22 mouse cellular contexts compared by ENCODE assay signal in genomic region chr1:191402506-191402905, GRCm38 (mm10). TPM values are rescaled to one million over a fixed set of nuclear protein-coding genes. Genes with fewer than 3 reads are reported as not detected.
DNase-seq lines count a peak whose midpoint lies in the region; ATAC-seq and TF ChIP-seq lines count a peak whose summit lies in the region.
"Had no signal": no experiment of that assay in that cellular context is flagged by ENCODE, and none has a peak within 500 bp of the region (broad histone marks: within the 10 kb centered on the region; RNA-seq: fewer than 3 reads in every experiment).

No protein-coding gene starts in this region.

- no peak for TF ChIP-seq CTCF in intestine, postnatal 0 days (IDR thresholded peaks at IDR 0.05; ENCODE audit: low read depth)

- WGBS in intestine, embryonic 14.5 days = 30% methylated on average over 7 of the region's 7 CpGs
- 52% methylated on average over 7 of the region's 7 CpGs for WGBS in intestine, postnatal 0 days
- 49% methylated on average over 7 of the region's 7 CpGs for WGBS in midbrain, embryonic 15.5 days

- H3K27ac ChIP-seq in intestine, embryonic 14.5 days (ENCODE audit: low read depth) = no peak overlapping the region
- no peak overlapping the region for H3K27ac ChIP-seq in intestine, postnatal 0 days (ENCODE audit: low read depth, low read length)
- no peak overlapping the region for H3K27ac ChIP-seq in midbrain, embryonic 15.5 days
- H3K27ac ChIP-seq: forebrain, embryonic 13.5 days; hindbrain, embryonic 13.5 days; left cerebral cortex, adult 2 months; limb, embryonic 12.5 days; midbrain, embryonic 12.5 days; stomach, embryonic 15.5 days had no signal

- no peak overlapping the region for H3K9ac ChIP-seq in intestine, embryonic 14.5 days (ENCODE audit: low read length)
- no peak overlapping the region for H3K9ac ChIP-seq in intestine, postnatal 0 days (ENCODE audit: low read depth, low read length)
- H3K9ac ChIP-seq in midbrain, embryonic 15.5 days = no peak overlapping the region
- H3K9ac ChIP-seq: forebrain, embryonic 13.5 days; hindbrain, embryonic 13.5 days; limb, embryonic 12.5 days; midbrain, embryonic 12.5 days; stomach, embryonic 15.5 days had no signal

- peak; percentile 51 for DNase-seq in intestine, embryonic 14.5 days (ENCODE audit: low spot score)
- peak; percentile 34 for DNase-seq in CD4-positive helper T cell, adult 2 months (ENCODE audit: low read depth, low spot score)
- DNase-seq in thymus, postnatal 14 days = peak; percentile 52
- no peak for DNase-seq in left cerebral cortex, adult 18-20 months (ENCODE audit: low spot score in 2 of 2)
- DNase-seq: cerebellum, adult 11 months; cerebellum, postnatal 14 days; heart, postnatal 10 days; kidney, adult 11 months; kidney, postnatal 10 days; lung, adult 2 months; lung, postnatal 36 days; retina, postnatal 1 day; right cerebral cortex, postnatal 4 days had no signal

- H3K4me1 ChIP-seq in intestine, embryonic 14.5 days (replicated peaks; ENCODE audit: control insufficient read depth, insufficient read depth, low read length) = peaks cover 3% of the 10 kb centered on the region; the same call in 1 of the 2 replicates
- H3K4me1 ChIP-seq in intestine, postnatal 0 days (replicated peaks; ENCODE audit: control insufficient read depth, insufficient read depth, low read length) = no peaks in the 10 kb centered on the region
- H3K4me1 ChIP-seq in midbrain, embryonic 15.5 days = peaks cover 3% of the 10 kb centered on the region; the same call in 1 of the 2 replicates
- H3K4me1 ChIP-seq: midbrain, embryonic 12.5 days; stomach, embryonic 15.5 days had no signal

- ATAC-seq in intestine, embryonic 14.5 days (replicated peaks; ENCODE audit: low FRiP score, low TSS enrichment, low read depth) = no peak
- no peak for ATAC-seq in intestine, postnatal 0 days
- ATAC-seq in granulocyte monocyte progenitor cell, adult 5-6 weeks (replicated peaks; ENCODE audit: poor library complexity, severe bottlenecking) = peak; percentile 45
- ATAC-seq in midbrain, embryonic 15.5 days (replicated peaks) = no peak
- ATAC-seq: forebrain, embryonic 13.5 days had no signal

- H3K4me2 ChIP-seq in intestine, embryonic 14.5 days (ENCODE audit: low read length) = no peak overlapping the region
- no peak overlapping the region for H3K4me2 ChIP-seq in intestine, postnatal 0 days (replicated peaks; ENCODE audit: low read depth)
- H3K4me2 ChIP-seq in midbrain, embryonic 15.5 days = no peak overlapping the region
- H3K4me2 ChIP-seq: forebrain, embryonic 13.5 days; hindbrain, embryonic 13.5 days; limb, embryonic 12.5 days; midbrain, embryonic 12.5 days; stomach, embryonic 15.5 days had no signal

- H3K4me3 ChIP-seq in intestine, embryonic 14.5 days (ENCODE audit: low read depth, low read length) = no peak overlapping the region
- H3K4me3 ChIP-seq in intestine, postnatal 0 days (ENCODE audit: low read depth, low read length) = no peak overlapping the region
- H3K4me3 ChIP-seq in midbrain, embryonic 15.5 days = no peak overlapping the region
- H3K4me3 ChIP-seq: forebrain, embryonic 13.5 days; hindbrain, embryonic 13.5 days; left cerebral cortex, adult 2 months; limb, embryonic 12.5 days; midbrain, embryonic 12.5 days; stomach, embryonic 15.5 days had no signal

- no peaks in the 10 kb centered on the region for H3K36me3 ChIP-seq in intestine, embryonic 14.5 days (ENCODE audit: control insufficient read depth, insufficient read depth, low read length)
- no peaks in the 10 kb centered on the region for H3K36me3 ChIP-seq in intestine, postnatal 0 days (ENCODE audit: control insufficient read depth, insufficient read depth)
- H3K36me3 ChIP-seq in midbrain, embryonic 15.5 days (replicated peaks) = no peaks in the 10 kb centered on the region
- H3K36me3 ChIP-seq: hindbrain, embryonic 13.5 days; limb, embryonic 12.5 days; midbrain, embryonic 12.5 days; stomach, embryonic 15.5 days had no signal

- H3K27me3 ChIP-seq in intestine, embryonic 14.5 days (replicated peaks; ENCODE audit: control insufficient read depth, insufficient read depth, low read length) = no peaks in the 10 kb centered on the region
- no peaks in the 10 kb centered on the region for H3K27me3 ChIP-seq in intestine, postnatal 0 days (replicated peaks; ENCODE audit: control insufficient read depth, insufficient read depth, low read length)
- no peaks in the 10 kb centered on the region for H3K27me3 ChIP-seq in midbrain, embryonic 15.5 days (replicated peaks)
- H3K27me3 ChIP-seq: forebrain, embryonic 13.5 days; midbrain, embryonic 12.5 days; stomach, embryonic 15.5 days had no signal

- H3K9me3 ChIP-seq in intestine, embryonic 14.5 days (ENCODE audit: control insufficient read depth, low read length) = no peaks in the 10 kb centered on the region
- H3K9me3 ChIP-seq in intestine, postnatal 0 days (ENCODE audit: control insufficient read depth) = no peaks in the 10 kb centered on the region
- H3K9me3 ChIP-seq in midbrain, embryonic 15.5 days = no peaks in the 10 kb centered on the region
- H3K9me3 ChIP-seq: forebrain, embryonic 13.5 days; hindbrain, embryonic 13.5 days; limb, embryonic 12.5 days; midbrain, embryonic 12.5 days; stomach, embryonic 15.5 days had no signal

RNA-seq across cellular contexts. Expression of gene Ppp2r5a, which starts 0.6 kb away (rescaled TPM):
- polyA plus RNA-seq in intestine, embryonic 14.5 days (2014; fragmentation: Nextera tagmentation; extraction: Ambion mirVana) = 25.2 and 27.1 TPM in 2 replicates
- polyA plus RNA-seq in intestine, postnatal 0 days (2015; fragmentation: Nextera tagmentation; extraction: Ambion mirVana) = 28.7 and 31.7 TPM in 2 replicates
- 117 and 162 TPM in 2 replicates for total RNA-seq in granulocyte monocyte progenitor cell, adult 5-6 weeks (2014; fragmentation: Nextera tagmentation)
- 122 and 183 TPM in 2 replicates for total RNA-seq in granulocyte monocyte progenitor cell, adult 5-6 weeks (2017)
- polyA plus RNA-seq in midbrain, embryonic 15.5 days (2015; fragmentation: Nextera tagmentation; extraction: Ambion mirVana) = 8.3 and 9.4 TPM in 2 replicates
- 10 to 100 TPM; 89.2 to 94.1 TPM for total RNA-seq in left cerebral cortex, adult 18-20 months (2021)

Comparison
In these comparisons a context has a peak if more than half of its experiments do, and no peak if none do; other contexts are left out.
1. DNase-seq: peak in intestine, embryonic 14.5 days (single experiment), CD4-positive helper T cell, adult 2 months (single experiment) and thymus, postnatal 14 days (single experiment); none in left cerebral cortex, adult 18-20 months (0 of 2).